Mouse (Mus musculus) stomach, embryonic 14.5 days (tissue): Measurements from ENCODE around the gene Bmpr1a. TPM values are rescaled to one million over a fixed set of nuclear protein-coding genes. Genes with fewer than 3 reads are reported as not detected.

ENCODE experiments used
- ATAC-seq: fragments of 200-750 bp; cut with Nextera tagmentation; 2 replicates; pipeline ENCODE4 v1.8.0; 2017; ENCODE audit warnings: low read depth, moderate TSS enrichment; ENCODE audit not compliant: insufficient number of reproducible peaks, insufficient read depth, low FRiP score
- H3K27ac ChIP-seq: fragments of 300-500 bp; sonication (generic); 2 replicates; pipeline ENCODE4 v1.5.1; 2014; ENCODE audit warnings: mild to moderate bottlenecking, low read length, moderate library complexity, mixed read lengths
- H3K27me3 ChIP-seq: fragments of 300-500 bp; sonication (generic); 2 replicates; pipeline ENCODE4 v1.6.1; 2014; ENCODE audit warnings: low read length, control low read depth, mixed read lengths; ENCODE audit not compliant: control insufficient read depth, insufficient read depth
- H3K36me3 ChIP-seq: fragments of 300-500 bp; sonication (generic); 2 replicates; pipeline ENCODE4 v1.6.1; 2014; ENCODE audit warnings: mild to moderate bottlenecking, control low read depth, low read length, moderate library complexity, mixed read lengths; ENCODE audit not compliant: control insufficient read depth, insufficient read depth
- H3K4me1 ChIP-seq: fragments of 300-500 bp; sonication (generic); 2 replicates; pipeline ENCODE4 v1.6.1; 2014; ENCODE audit warnings: low read length, control low read depth, mixed read lengths; ENCODE audit not compliant: control insufficient read depth, insufficient read depth
- H3K4me2 ChIP-seq: fragments of 300-500 bp; sonication (generic); replicated peaks from 2 replicates; pipeline ENCODE4 v1.6.1; 2014; ENCODE audit warnings: low read depth, low read length, control low read depth
- H3K4me3 ChIP-seq: fragments of 300-500 bp; sonication (generic); 2 replicates; pipeline ENCODE4 v1.5.1; 2014; ENCODE audit warnings: low read depth, low read length, control low read depth
- H3K9ac ChIP-seq: fragments of 300-500 bp; sonication (generic); replicated peaks from 2 replicates; pipeline ENCODE4 v1.6.1; 2014; ENCODE audit warnings: low read depth, mild to moderate bottlenecking, control low read depth, low read length, moderate library complexity, mixed read lengths
- H3K9me3 ChIP-seq: fragments of 300-500 bp; sonication (generic); 2 replicates; pipeline ENCODE4 v1.6.1; 2016; ENCODE audit warnings: low read depth, low read length, control low read depth; ENCODE audit not compliant: control insufficient read depth
- WGBS: fragments of 180-500 bp; shearing (Covaris S2); extraction: QIAGEN DNeasy Blood & Tissue Kit; methylation state at CpG from one replicate; pipeline ENCODE4 v1.1.7; 2014; 5-methylcytosine and 5-hydroxymethylcytosine counted together
- polyA plus RNA-seq: library from polyadenylated mRNA; unstranded; fragments of >200 nt; fragmentation: Nextera tagmentation; extraction: Ambion mirVana; gene quantifications from 2 replicates; pipeline ENCODE4 v1.2.1, GENCODE M21; 2014

The Bmpr1a gene
- polyA plus RNA-seq, 1 experiment from 2014 or later: 62.8 TPM

DNA sequence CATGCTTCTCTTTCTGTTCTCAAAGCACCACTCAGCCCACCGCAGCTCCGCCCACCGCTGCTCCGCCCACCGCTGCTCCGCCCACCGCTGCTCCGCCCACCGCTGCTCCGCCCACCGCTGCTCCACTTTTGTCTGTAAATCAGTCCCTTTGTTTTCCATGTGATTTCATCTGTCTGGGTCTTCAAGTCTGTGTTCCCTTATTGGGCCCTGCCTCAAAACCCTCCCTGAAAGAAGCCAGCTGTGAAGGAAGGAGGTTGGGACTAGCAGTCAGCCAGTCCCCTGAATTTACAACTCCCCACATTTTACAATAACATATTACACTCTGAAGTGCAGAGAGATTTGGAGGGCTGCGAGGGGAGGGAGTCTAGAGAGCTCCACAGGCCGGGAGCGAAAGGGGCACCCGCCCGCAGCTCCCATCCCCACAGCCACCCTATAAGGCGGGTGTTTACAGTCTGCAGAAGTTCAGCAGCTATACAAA is 37.6 kb upstream of the Bmpr1a start:
- Histone ChIP-seq H3K4me1 (peaks cover 8% of the 10 kb centered on the region; the same call in 1 of the 2 replicates), H3K9me3 (no peaks in the 10 kb centered on the region), H3K9ac (no peak overlapping the region), H3K4me2 (peak overlapping the region; percentile 22; the same call in 1 of the 2 replicates), H3K27me3 (no peaks in the 10 kb centered on the region), H3K4me3 (no peak overlapping the region), H3K27ac (peak overlapping the region; percentile 92), H3K36me3 (no peaks in the 10 kb centered on the region)
- WGBS: 10% methylated on average over 17 of the region's 17 CpGs
- ATAC-seq: peak; percentile 84

DNA sequence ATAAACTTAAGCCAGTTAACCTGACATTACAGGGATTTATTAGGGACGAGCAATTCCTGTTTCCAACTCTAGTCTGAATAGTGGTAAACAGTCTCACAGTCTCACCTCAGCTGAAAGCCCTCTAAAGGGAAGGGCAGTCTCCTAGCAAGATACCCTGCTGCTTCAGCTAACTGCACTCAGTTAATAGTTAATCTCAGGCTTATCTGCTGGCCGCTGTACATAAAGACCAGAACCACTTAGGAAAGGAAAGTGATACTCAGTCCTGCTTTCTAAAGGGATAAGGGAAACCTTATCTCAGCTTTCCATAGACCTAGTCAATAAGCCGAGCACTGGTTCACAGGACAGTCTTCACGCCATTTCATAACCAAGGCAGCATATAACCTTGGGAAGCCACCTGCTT is 32.7 kb upstream of the Bmpr1a start:
- 39% methylated on average over 4 of the region's 4 CpGs for WGBS
- peak overlapping the region; percentile 61; the same call in 1 of the 2 replicates for H3K27ac ChIP-seq
- ATAC-seq: peak; percentile 76

GRCm38 (mm10) chr14:34533537-34533936 is 30.4 kb upstream of the Bmpr1a start:
- H3K27ac ChIP-seq: no peak overlapping the region
- no peak overlapping the region for H3K4me2 ChIP-seq
- H3K9ac ChIP-seq: no peak overlapping the region
- no peaks in the 10 kb centered on the region for H3K27me3 ChIP-seq
- no peak overlapping the region for H3K4me3 ChIP-seq
- H3K36me3 ChIP-seq: no peaks in the 10 kb centered on the region
- no peaks in the 10 kb centered on the region for H3K4me1 ChIP-seq
- no peaks in the 10 kb centered on the region for H3K9me3 ChIP-seq
- WGBS: 82% methylated on average over 5 of the region's 5 CpGs
- ATAC-seq: no peak

More for the DNA sequence above, 32.7 kb upstream of the Bmpr1a start:
- H3K9me3 ChIP-seq: no peaks in the 10 kb centered on the region
- no peak overlapping the region for H3K4me2 ChIP-seq
- H3K4me3 ChIP-seq: no peak overlapping the region
- no peaks in the 10 kb centered on the region for H3K27me3 ChIP-seq
- H3K4me1 ChIP-seq: no peaks in the 10 kb centered on the region
- H3K9ac ChIP-seq: no peak overlapping the region
- no peaks in the 10 kb centered on the region for H3K36me3 ChIP-seq

DNA sequence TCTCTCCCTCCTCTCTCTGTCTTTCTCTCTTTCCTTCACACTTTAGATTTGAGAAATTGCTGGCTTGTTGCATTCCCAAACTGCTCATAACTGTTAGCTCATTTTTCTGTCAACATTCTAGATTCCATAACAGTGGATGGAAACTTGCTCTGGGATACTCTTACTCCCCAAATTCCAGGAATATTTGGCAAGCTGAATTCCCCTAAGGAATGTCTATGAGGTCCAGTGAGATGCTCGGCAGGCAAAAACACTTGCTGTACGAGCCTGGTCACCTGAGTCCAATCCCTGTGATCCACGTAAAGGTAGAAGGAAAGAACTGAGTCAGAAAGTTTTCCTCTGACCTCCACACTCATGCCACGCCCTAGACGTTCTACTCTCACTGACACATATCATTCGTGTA is 29.4 kb upstream of the Bmpr1a start:
- H3K9ac ChIP-seq: no peak overlapping the region
- H3K9me3 ChIP-seq: no peaks in the 10 kb centered on the region
- H3K4me3 ChIP-seq: no peak overlapping the region
- H3K27ac ChIP-seq: no peak overlapping the region
- 59% methylated on average over 6 of the region's 6 CpGs for WGBS
- ATAC-seq: peak; percentile 12; the same call in 1 of the 2 replicates
- no peaks in the 10 kb centered on the region for H3K36me3 ChIP-seq
- H3K27me3 ChIP-seq: no peaks in the 10 kb centered on the region
- no peaks in the 10 kb centered on the region for H3K4me1 ChIP-seq
- no peak overlapping the region for H3K4me2 ChIP-seq

DNA sequence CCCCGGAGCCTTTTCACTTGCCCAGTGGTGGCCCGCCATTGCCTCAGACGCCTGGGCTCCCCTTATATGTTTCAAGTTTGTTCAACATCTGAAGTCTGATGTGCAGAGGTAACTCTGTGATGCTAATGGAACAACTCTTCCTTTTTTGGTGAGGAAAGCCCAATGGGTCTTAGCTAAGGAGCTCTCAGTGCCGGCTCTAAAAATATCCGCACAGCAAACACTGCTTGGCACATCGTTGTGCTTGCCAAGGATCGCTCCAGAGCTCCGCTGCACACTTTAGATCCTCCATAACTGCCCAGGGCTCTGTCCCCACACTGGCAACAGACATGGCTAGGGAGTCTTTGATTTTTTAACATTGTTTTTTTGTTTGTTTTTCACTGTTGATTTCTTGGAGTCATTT is 25.7 kb upstream of the Bmpr1a start:
- Histone ChIP-seq H3K9me3 (no peaks in the 10 kb centered on the region), H3K4me1 (no peaks in the 10 kb centered on the region), H3K27ac (peak overlapping the region; percentile 48), H3K27me3 (no peaks in the 10 kb centered on the region), H3K4me2 (no peak overlapping the region), H3K4me3 (no peak overlapping the region), H3K36me3 (no peaks in the 10 kb centered on the region), H3K9ac (no peak overlapping the region)
- WGBS: 69% methylated on average over 8 of the region's 8 CpGs
- ATAC-seq: 0 out of 2 replicates have a peak, but pooled peaks have one; percentile 56

- Histone ChIP-seq H3K4me3 (no peak within 1 kb of the TSS), H3K36me3 (no peaks in the 10 kb centered on the region), H3K27ac (no peak within 1 kb of the TSS), H3K4me2 (no peak within 1 kb of the TSS), H3K27me3 (no peaks in the 10 kb centered on the region), H3K4me1 (no peaks in the 10 kb centered on the region), H3K9me3 (no peaks in the 10 kb centered on the region), H3K9ac (no peak within 1 kb of the TSS)
- 70% methylated on average over 8 of the region's 8 CpGs for WGBS
- ATAC-seq: no peak
Observed at GRCm38 (mm10) chr14:34522701-34523100, 19.6 kb upstream of the Bmpr1a start, which contains the start of gene 9230112D13Rik. 9230112D13Rik (minus strand) TSS chr14:34522801.

DNA sequence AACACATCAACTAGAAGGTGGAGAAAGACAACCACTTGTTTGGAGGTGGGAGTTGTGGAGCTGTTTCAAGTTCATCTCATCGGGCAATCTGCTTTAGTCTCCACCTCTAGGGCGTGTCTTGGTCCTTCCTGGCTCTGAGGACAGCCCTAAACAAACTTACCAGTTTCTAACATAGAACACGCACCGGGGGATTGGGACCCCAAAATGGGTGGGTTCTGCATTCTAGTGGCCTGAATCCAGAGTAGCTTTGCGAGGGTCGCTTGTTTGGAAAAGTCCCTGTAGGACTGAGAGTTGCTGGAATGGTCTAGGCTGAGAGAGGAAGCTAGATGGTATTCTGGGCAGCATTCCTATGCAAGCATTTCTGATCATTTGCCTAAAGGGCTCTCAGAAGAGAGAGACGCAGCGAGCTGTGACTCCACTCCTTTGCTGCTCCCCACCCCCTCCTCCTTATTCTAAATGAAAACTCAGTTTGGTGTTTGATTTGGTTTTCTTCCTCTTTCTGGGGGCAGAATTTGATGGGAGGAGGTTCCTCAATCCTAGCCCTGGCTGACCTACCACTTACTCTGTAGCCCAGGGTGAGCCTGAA is 14.9 kb upstream of the Bmpr1a start:
- no peak overlapping the region for H3K27ac ChIP-seq
- H3K27me3 ChIP-seq: no peaks in the 10 kb centered on the region
- no peak overlapping the region for H3K9ac ChIP-seq
- 77% methylated on average over 8 of the region's 8 CpGs for WGBS
- H3K4me3 ChIP-seq: no peak overlapping the region
- no peaks in the 10 kb centered on the region for H3K36me3 ChIP-seq
- H3K4me1 ChIP-seq: no peaks in the 10 kb centered on the region
- no peak for ATAC-seq
- no peaks in the 10 kb centered on the region for H3K9me3 ChIP-seq
- no peak overlapping the region for H3K4me2 ChIP-seq

GRCm38 (mm10) chr14:34516960-34517577 is 13.9 kb upstream of the Bmpr1a start:
- 0 out of 2 replicates have a peak, but pooled peaks cover 4% of the 10 kb centered on the region for H3K4me1 ChIP-seq
- no peaks in the 10 kb centered on the region for H3K36me3 ChIP-seq
- no peak overlapping the region for H3K4me2 ChIP-seq
- ATAC-seq: no peak
- H3K27me3 ChIP-seq: no peaks in the 10 kb centered on the region
- WGBS: 87% methylated on average over 10 of the region's 10 CpGs
- H3K9ac ChIP-seq: no peak overlapping the region
- H3K27ac ChIP-seq: no peak overlapping the region
- no peaks in the 10 kb centered on the region for H3K9me3 ChIP-seq
- no peak overlapping the region for H3K4me3 ChIP-seq
